Mouse (Mus musculus) hindbrain, postnatal 0 days (tissue): ENCODE results near the gene Nt5c2. TPM values are rescaled to one million over a fixed set of nuclear protein-coding genes. Genes with fewer than 3 reads are reported as not detected.

Source experiments
- ATAC-seq: fragments of 200-750 bp; cut with Nextera tagmentation; 2 replicates; pipeline ENCODE4 v1.8.0; 2017; ENCODE audit warnings: mild to moderate bottlenecking, moderate TSS enrichment, moderate library complexity
- DNase-seq: peaks from one replicate; pipeline ENCODE4 v3.0.0-alpha.2; 2015; ENCODE audit warnings: low spot score
- H3K27ac ChIP-seq: fragments of 300-500 bp; sonication (generic); 2 replicates; pipeline ENCODE4 v1.5.1; 2014; ENCODE audit warnings: mild to moderate bottlenecking
- H3K27me3 ChIP-seq: fragments of 300-500 bp; sonication (generic); 2 replicates; pipeline ENCODE4 v1.6.1; 2014; ENCODE audit warnings: low read length, mixed read lengths; ENCODE audit not compliant: insufficient read depth
- H3K36me3 ChIP-seq: fragments of 300-500 bp; sonication (generic); 2 replicates; pipeline ENCODE4 v1.6.1; 2014; ENCODE audit warnings: low read length, mixed read lengths; ENCODE audit not compliant: insufficient read depth
- H3K4me1 ChIP-seq: fragments of 300-500 bp; sonication (generic); 2 replicates; pipeline ENCODE4 v1.6.1; 2014; ENCODE audit warnings: antibody characterized with exemption, low read length, mixed read lengths; ENCODE audit not compliant: insufficient read depth
- H3K4me2 ChIP-seq: fragments of 300-500 bp; sonication (generic); 2 replicates; pipeline ENCODE4 v1.6.1; 2014; ENCODE audit warnings: low read depth, mild to moderate bottlenecking, low read length, moderate library complexity, mixed read lengths
- H3K4me3 ChIP-seq: fragments of 300-500 bp; sonication (generic); 2 replicates; pipeline ENCODE4 v1.5.1; 2014; ENCODE audit warnings: low read length
- H3K9ac ChIP-seq: fragments of 300-500 bp; sonication (generic); replicated peaks from 2 replicates; pipeline ENCODE4 v1.6.1; 2014; ENCODE audit warnings: mild to moderate bottlenecking, low read length, moderate library complexity, mixed read lengths
- H3K9me3 ChIP-seq: fragments of 300-500 bp; sonication (generic); 2 replicates; pipeline ENCODE4 v1.6.1; 2016; ENCODE audit warnings: low read length, mixed read lengths
- CTCF ChIP-seq: IDR thresholded peaks from 2 replicates; pipeline ENCODE4 v1.5.1; 2016; ENCODE audit warnings: antibody characterized with exemption, control low read depth, low read depth
- WGBS: fragments of 180-500 bp; shearing (Covaris S2); extraction: QIAGEN DNeasy Blood & Tissue Kit; methylation state at CpG from one replicate; pipeline ENCODE4 v1.1.7; 2014; 5-methylcytosine and 5-hydroxymethylcytosine counted together
- polyA plus RNA-seq: library from polyadenylated mRNA; unstranded; fragments of >200 nt; fragmentation: Nextera tagmentation; extraction: Ambion mirVana; gene quantifications from 2 replicates; pipeline ENCODE4 v1.2.1, GENCODE M21; 2015
- total RNA-seq: library from RNA; depleted of rRNA; stranded (reverse); fragments of >200 nt; gene quantifications from 2 replicates; pipeline ENCODE4 v1.2.3, GENCODE M21; 2014

The Nt5c2 gene
- total and polyA plus RNA-seq, 2 experiments from 2014 or later: 43.4 to 79.8 TPM

- no peaks in the 10 kb centered on the region for H3K36me3 ChIP-seq
- H3K9me3 ChIP-seq: no peaks in the 10 kb centered on the region
- no peak for DNase-seq
- H3K4me2 ChIP-seq: no peak overlapping the region
- no peak for TF ChIP-seq CTCF
- H3K4me1 ChIP-seq: peaks cover 15% of the 10 kb centered on the region
- no peak overlapping the region for H3K9ac ChIP-seq
- no peak overlapping the region for H3K27ac ChIP-seq
- no peaks in the 10 kb centered on the region for H3K27me3 ChIP-seq
- no peak for ATAC-seq
- no peak overlapping the region for H3K4me3 ChIP-seq
These were observed 51.5 kb downstream of the Nt5c2 start for GRCm38 (mm10) chr19:46963440-46963839.

- Histone ChIP-seq H3K27ac (peak overlapping the region; percentile 100; the same call in 1 of the 2 replicates), H3K9me3 (no peaks in the 10 kb centered on the region), H3K27me3 (no peaks in the 10 kb centered on the region), H3K4me2 (peak overlapping the region; percentile 73), H3K36me3 (no peaks in the 10 kb centered on the region), H3K4me3 (peak overlapping the region; percentile 79), H3K9ac (peak overlapping the region; percentile 88; the same call in 1 of the 2 replicates), H3K4me1 (peaks cover 15% of the 10 kb centered on the region)
- ATAC-seq (no peak), DNase-seq (no peak)
- WGBS: 25% methylated on average over 7 of the region's 7 CpGs
- no peak for TF ChIP-seq CTCF
These were observed 52.1 kb downstream of the Nt5c2 start for GRCm38 (mm10) chr19:46962841-46963240.

GRCm38 (mm10) chr19:46962171-46962772 lies 52.7 kb downstream of the Nt5c2 start:
- Histone ChIP-seq H3K4me2 (peak overlapping the region; percentile 73), H3K36me3 (no peaks in the 10 kb centered on the region), H3K27ac (peak overlapping the region; percentile 100), H3K4me1 (peaks cover 15% of the 10 kb centered on the region), H3K9ac (peak overlapping the region; percentile 88), H3K4me3 (peak overlapping the region; percentile 79), H3K9me3 (no peaks in the 10 kb centered on the region), H3K27me3 (no peaks in the 10 kb centered on the region)
- no peak for TF ChIP-seq CTCF
- ATAC-seq (peak; percentile 95), DNase-seq (peak; percentile 91)
- 2% methylated on average over 36 of the region's 54 CpGs for WGBS

- ATAC-seq: peak; percentile 94
- peak overlapping the region; percentile 88 for H3K9ac ChIP-seq
- peak overlapping the region; percentile 79 for H3K4me3 ChIP-seq
- 0 out of 2 replicates have a peak, but pooled peaks have one; percentile 1 for TF ChIP-seq CTCF
- H3K9me3 ChIP-seq: no peaks in the 10 kb centered on the region
- peak overlapping the region; percentile 100 for H3K27ac ChIP-seq
- DNase-seq: peak; percentile 94
- H3K4me2 ChIP-seq: peak overlapping the region; percentile 73
- H3K27me3 ChIP-seq: no peaks in the 10 kb centered on the region
- peaks cover 15% of the 10 kb centered on the region for H3K4me1 ChIP-seq
- WGBS: under 1% methylated on average over 36 of the region's 36 CpGs
- H3K36me3 ChIP-seq: no peaks in the 10 kb centered on the region
These were observed 53.3 kb downstream of the Nt5c2 start for GRCm38 (mm10) chr19:46961652-46962051.

GRCm38 (mm10) chr19:46961047-46961651 lies 53.8 kb downstream of the Nt5c2 start:
- Histone ChIP-seq H3K4me2 (peak overlapping the region; percentile 73), H3K27ac (peak overlapping the region; percentile 100), H3K4me1 (peaks cover 15% of the 10 kb centered on the region), H3K36me3 (no peaks in the 10 kb centered on the region), H3K4me3 (peak overlapping the region; percentile 79), H3K9me3 (no peaks in the 10 kb centered on the region), H3K27me3 (no peaks in the 10 kb centered on the region), H3K9ac (peak overlapping the region; percentile 88)
- TF ChIP-seq CTCF: no peak
- no peak for DNase-seq
- peak; percentile 8; the same call in 1 of the 2 replicates for ATAC-seq
- WGBS: 3% methylated on average over 22 of the region's 22 CpGs

- Histone ChIP-seq H3K27ac (peak overlapping the region; percentile 100), H3K4me2 (peak overlapping the region; percentile 73), H3K4me1 (peaks cover 15% of the 10 kb centered on the region), H3K4me3 (peak overlapping the region; percentile 79), H3K9ac (peak overlapping the region; percentile 88), H3K27me3 (no peaks in the 10 kb centered on the region), H3K36me3 (no peaks in the 10 kb centered on the region), H3K9me3 (no peaks in the 10 kb centered on the region)
- no peak for ATAC-seq
- 73% methylated on average over 13 of the region's 13 CpGs for WGBS
- no peak for TF ChIP-seq CTCF
- DNase-seq: no peak
These were observed 54.6 kb downstream of the Nt5c2 start for GRCm38 (mm10) chr19:46960101-46961046.
